Comparison of ENCODE assay signal across 14 mouse cellular contexts in the genomic region with DNA sequence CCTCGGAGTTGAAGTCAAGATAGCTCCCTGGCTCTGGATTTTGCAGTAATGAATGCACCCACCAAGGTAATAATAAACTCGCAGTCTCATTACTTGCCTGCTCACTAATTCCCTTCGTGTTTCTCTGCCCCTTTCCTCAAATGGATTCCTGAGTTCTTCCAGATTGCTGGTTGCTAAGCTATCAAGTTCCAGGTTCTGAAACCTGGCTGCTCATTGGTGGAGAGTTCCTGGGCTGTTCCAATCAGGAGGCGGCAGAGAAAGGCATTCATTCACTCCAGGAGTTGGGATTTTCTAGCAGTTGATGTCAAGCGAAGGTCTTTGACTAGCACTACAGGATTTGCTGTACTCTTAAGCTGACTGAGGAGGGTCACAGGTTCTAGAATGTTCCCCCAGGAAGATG.
DNase-seq lines count a peak whose midpoint lies in the region; ATAC-seq lines count a peak whose summit lies in the region.
"Had no signal": no experiment of that assay in that cellular context is flagged by ENCODE, and none has a peak within 500 bp of the region (broad histone marks: within the 10 kb centered on the region; RNA-seq: fewer than 3 reads in every experiment).

No protein-coding gene starts in this region.

- H3K9me3 ChIP-seq in midbrain, embryonic 11.5 days (ENCODE audit: control insufficient read depth, low read length) = no peaks in the 10 kb centered on the region
- no peaks in the 10 kb centered on the region for H3K9me3 ChIP-seq in midbrain, embryonic 14.5 days (ENCODE audit: control insufficient read depth, low read length)
- H3K9me3 ChIP-seq: heart, embryonic 10.5 days; lung, embryonic 15.5 days had no signal

- H3K4me2 ChIP-seq in midbrain, embryonic 11.5 days = no peak overlapping the region
- H3K4me2 ChIP-seq in midbrain, embryonic 14.5 days (ENCODE audit: low read length) = no peak overlapping the region
- H3K4me2 ChIP-seq: lung, embryonic 15.5 days had no signal

- peaks cover 5% of the 10 kb centered on the region; the same call in 1 of the 2 replicates for H3K4me1 ChIP-seq in midbrain, embryonic 11.5 days (ENCODE audit: control insufficient read depth, insufficient read depth, low read length)
- no peaks in the 10 kb centered on the region for H3K4me1 ChIP-seq in midbrain, embryonic 14.5 days (ENCODE audit: control insufficient read depth, insufficient read depth, low read length)
- H3K4me1 ChIP-seq: heart, embryonic 10.5 days; lung, embryonic 15.5 days had no signal

- no peaks in the 10 kb centered on the region for H3K27me3 ChIP-seq in midbrain, embryonic 11.5 days (ENCODE audit: control insufficient read depth, insufficient read depth, low read length)
- H3K27me3 ChIP-seq in midbrain, embryonic 14.5 days (ENCODE audit: control insufficient read depth, insufficient read depth, low read length) = no peaks in the 10 kb centered on the region
- H3K27me3 ChIP-seq: lung, embryonic 15.5 days had no signal

- WGBS in midbrain, embryonic 11.5 days = 53% methylated on average over 5 of the region's 5 CpGs
- WGBS in midbrain, embryonic 14.5 days = 45% methylated on average over 5 of the region's 5 CpGs

- no peak for ATAC-seq in midbrain, embryonic 11.5 days (ENCODE audit: low FRiP score)
- no peak for ATAC-seq in midbrain, embryonic 14.5 days (ENCODE audit: low FRiP score, low TSS enrichment)
- ATAC-seq: midbrain, embryonic 16.5 days had no signal

- no peak overlapping the region for H3K9ac ChIP-seq in midbrain, embryonic 11.5 days (ENCODE audit: low read length)
- no peak overlapping the region for H3K9ac ChIP-seq in midbrain, embryonic 14.5 days (replicated peaks; ENCODE audit: low read length)
- H3K9ac ChIP-seq: lung, embryonic 15.5 days had no signal

- peak; percentile 22 for DNase-seq in embryo, embryonic 10 days (ENCODE audit: low spot score)
- no peak for DNase-seq in embryo, embryonic 9.5 days (ENCODE audit: extremely low spot score)
- peak; percentile 59 for DNase-seq in midbrain, embryonic 11.5 days (ENCODE audit: low spot score, missing footprints)
- no peak for DNase-seq in midbrain, embryonic 14.5 days
- DNase-seq in kidney, adult 9 months = peak; percentile 22
- DNase-seq in mesoderm, embryonic 11.5 days (ENCODE audit: low read depth, low spot score) = peak; percentile 35
- DNase-seq in retina, embryonic 14.5 days (ENCODE audit: low spot score) = no peak
- DNase-seq in spleen, postnatal 4 days (ENCODE audit: low spot score in 2 of 2) = no peak
- DNase-seq: cerebellum, postnatal 10 days; right cerebral cortex, postnatal 4 days; thymus, adult 2 months had no signal

- H3K27ac ChIP-seq in midbrain, embryonic 11.5 days (ENCODE audit: low read depth, low read length) = no peak overlapping the region
- H3K27ac ChIP-seq in midbrain, embryonic 14.5 days (replicated peaks; ENCODE audit: low read depth, low read length) = no peak overlapping the region
- H3K27ac ChIP-seq: heart, embryonic 10.5 days; lung, embryonic 15.5 days had no signal

- H3K36me3 ChIP-seq in midbrain, embryonic 11.5 days (ENCODE audit: control insufficient read depth, insufficient read depth, low read length) = no peaks in the 10 kb centered on the region
- no peaks in the 10 kb centered on the region for H3K36me3 ChIP-seq in midbrain, embryonic 14.5 days (ENCODE audit: control insufficient read depth, insufficient read depth, low read length)
- H3K36me3 ChIP-seq: heart, embryonic 10.5 days; lung, embryonic 15.5 days had no signal

- H3K4me3 ChIP-seq in midbrain, embryonic 11.5 days (ENCODE audit: low read depth, low read length) = no peak overlapping the region
- H3K4me3 ChIP-seq in midbrain, embryonic 14.5 days (replicated peaks; ENCODE audit: low read depth, low read length) = no peak overlapping the region
- H3K4me3 ChIP-seq: heart, embryonic 10.5 days; lung, embryonic 15.5 days had no signal

Comparison
In these comparisons a context has a peak if more than half of its experiments do, and no peak if none do; other contexts are left out.
1. DNase-seq: peak in embryo, embryonic 10 days (single experiment), midbrain, embryonic 11.5 days (single experiment), kidney, adult 9 months (single experiment) and mesoderm, embryonic 11.5 days (single experiment); none in embryo, embryonic 9.5 days (single experiment), midbrain, embryonic 14.5 days (single experiment), retina, embryonic 14.5 days (single experiment) and spleen, postnatal 4 days (0 of 2).